Mouse (Mus musculus) lung, postnatal 0 days (tissue): ENCODE data around the gene Smg6. TPM values are rescaled to one million over a fixed set of nuclear protein-coding genes. Genes with fewer than 3 reads are reported as not detected.

ENCODE experiments used
- ATAC-seq: fragments of 200-750 bp; cut with Nextera tagmentation; 2 replicates; pipeline ENCODE4 v1.8.0; 2017; ENCODE audit warnings: moderate library complexity
- DNase-seq: peaks from one replicate; pipeline ENCODE4 v3.0.0-alpha.2; 2016; ENCODE audit warnings: low spot score
- H3K27ac ChIP-seq: fragments of 300-500 bp; sonication (generic); 2 replicates; pipeline ENCODE4 v1.5.1; 2014; ENCODE audit warnings: antibody characterized with exemption, mild to moderate bottlenecking, low read length, mixed read lengths
- H3K27me3 ChIP-seq: fragments of 300-500 bp; sonication (generic); replicated peaks from 2 replicates; pipeline ENCODE4 v1.6.1; 2014; ENCODE audit warnings: low read length, mixed read lengths; ENCODE audit not compliant: insufficient read depth
- H3K36me3 ChIP-seq: fragments of 300-500 bp; sonication (generic); 2 replicates; pipeline ENCODE4 v1.6.1; 2014; ENCODE audit warnings: low read length, mixed read lengths; ENCODE audit not compliant: insufficient read depth
- H3K4me1 ChIP-seq: fragments of 300-500 bp; sonication (generic); 2 replicates; pipeline ENCODE4 v1.6.1; 2014; ENCODE audit warnings: antibody characterized with exemption, low read depth, low read length, mixed read lengths; ENCODE audit not compliant: insufficient read depth
- H3K4me2 ChIP-seq: fragments of 300-500 bp; sonication (generic); replicated peaks from 2 replicates; pipeline ENCODE4 v1.6.1; 2014; ENCODE audit warnings: low read depth, mild to moderate bottlenecking, low read length, moderate library complexity, mixed read lengths
- H3K4me3 ChIP-seq: fragments of 300-500 bp; sonication (generic); 2 replicates; pipeline ENCODE4 v1.5.1; 2014; ENCODE audit warnings: low read depth, low read length
- H3K9ac ChIP-seq: fragments of 300-500 bp; sonication (generic); replicated peaks from 2 replicates; pipeline ENCODE4 v1.6.1; 2014; ENCODE audit warnings: low read depth, mild to moderate bottlenecking
- H3K9me3 ChIP-seq: fragments of 300-500 bp; sonication (generic); 2 replicates; pipeline ENCODE4 v1.6.1; 2016; ENCODE audit warnings: low read length, mixed read lengths
- CTCF ChIP-seq: IDR thresholded peaks from 2 replicates; pipeline ENCODE4 v1.5.1; 2016; ENCODE audit warnings: antibody characterized with exemption, mild to moderate bottlenecking
- EP300 ChIP-seq: IDR thresholded peaks from 2 replicates; pipeline ENCODE4 v1.6.1; 2016; ENCODE audit warnings: antibody characterized with exemption, mild to moderate bottlenecking, control low read depth
- WGBS: fragments of 180-500 bp; shearing (Covaris S2); extraction: QIAGEN DNeasy Blood & Tissue Kit; methylation state at CpG from one replicate; pipeline ENCODE4 v1.1.7; 2014; 5-methylcytosine and 5-hydroxymethylcytosine counted together
- polyA plus RNA-seq: library from polyadenylated mRNA; unstranded; fragments of >200 nt; fragmentation: Nextera tagmentation; extraction: Ambion mirVana; gene quantifications from 2 replicates; pipeline ENCODE4 v1.2.1, GENCODE M21; 2015

Smg6 gene
- polyA plus RNA-seq, 1 experiment from 2014 or later, result 9.9 TPM

DNA sequence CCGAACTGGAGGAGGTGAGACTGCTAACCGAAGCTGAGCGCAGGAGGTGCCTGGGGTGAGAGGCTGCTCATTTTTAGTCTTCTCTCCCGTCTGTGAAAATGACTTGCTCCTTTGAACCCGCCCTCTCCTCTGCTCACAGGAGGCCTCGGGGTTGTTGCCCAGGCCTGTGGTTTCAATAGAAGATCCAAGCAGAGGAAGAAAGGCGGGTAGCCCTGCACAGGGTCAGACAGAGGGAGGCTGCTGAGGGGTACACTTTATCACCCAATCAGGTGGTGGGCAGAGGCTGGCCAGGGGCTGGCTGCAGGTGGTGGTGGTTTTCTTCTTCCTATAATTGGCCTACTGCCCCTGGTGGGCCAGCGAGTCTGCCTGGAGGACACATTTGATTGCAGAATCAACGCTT is 278.8 kb downstream of the Smg6 start:
- DNase-seq (no peak), ATAC-seq (no peak)
- Histone ChIP-seq H3K9ac (no peak overlapping the region), H3K9me3 (no peaks in the 10 kb centered on the region), H3K36me3 (no peaks in the 10 kb centered on the region), H3K4me1 (no peaks in the 10 kb centered on the region), H3K4me3 (no peak overlapping the region), H3K27ac (no peak overlapping the region), H3K27me3 (no peaks in the 10 kb centered on the region), H3K4me2 (no peak overlapping the region)
- WGBS, result 61% methylated on average over 9 of the region's 9 CpGs
- no peak for TF ChIP-seq EP300
- TF ChIP-seq CTCF, result no peak

DNA sequence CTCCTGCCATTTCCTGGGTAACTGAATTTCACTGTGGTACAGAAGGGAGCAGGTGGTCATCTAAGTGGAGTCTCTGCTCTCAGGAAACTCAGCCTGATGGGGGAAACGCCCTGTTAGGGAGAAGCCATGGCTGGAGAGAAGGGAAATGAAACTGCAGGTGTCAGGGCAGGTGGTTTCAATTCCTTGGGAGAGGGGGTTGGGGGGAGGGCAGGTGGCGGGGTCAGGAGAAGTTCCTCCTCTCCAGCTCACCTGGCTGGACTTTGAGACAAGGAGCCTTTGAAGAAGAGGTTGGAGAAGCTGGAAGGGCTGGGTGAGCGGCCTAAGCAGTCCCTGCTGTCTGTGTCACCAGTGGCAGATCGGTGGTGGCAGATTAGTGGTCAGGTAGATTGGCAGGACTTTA is 280.7 kb downstream of the Smg6 start:
- H3K4me3 ChIP-seq, result no peak overlapping the region
- TF ChIP-seq EP300 (no peak), CTCF (no peak)
- DNase-seq (no peak), ATAC-seq (no peak)
- H3K36me3 ChIP-seq, result no peaks in the 10 kb centered on the region
- H3K4me2 ChIP-seq, result no peak overlapping the region
- no peaks in the 10 kb centered on the region for H3K4me1 ChIP-seq
- no peak overlapping the region for H3K9ac ChIP-seq
- H3K9me3 ChIP-seq, result no peaks in the 10 kb centered on the region
- no peak overlapping the region for H3K27ac ChIP-seq
- no peaks in the 10 kb centered on the region for H3K27me3 ChIP-seq
- WGBS, result 73% methylated on average over 3 of the region's 4 CpGs

DNA sequence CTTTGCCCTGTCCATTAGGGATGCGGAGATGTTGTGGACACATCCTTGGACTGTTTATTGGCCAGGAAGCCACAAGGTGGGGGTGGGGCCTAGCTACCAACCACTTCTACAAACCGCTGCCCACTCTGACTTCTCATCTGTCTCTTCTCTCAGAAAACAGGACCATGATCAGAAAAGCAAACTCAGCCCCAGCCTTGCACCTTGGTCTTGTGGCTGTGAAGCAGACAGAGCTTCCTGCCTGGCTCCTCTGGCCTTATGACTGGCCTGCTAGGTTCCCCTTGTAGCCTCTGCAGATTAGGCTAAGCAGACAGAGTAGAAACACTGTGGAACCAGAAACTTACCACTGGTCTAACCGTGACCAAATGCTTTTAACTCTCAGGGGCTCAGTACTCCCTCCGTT is 283.7 kb downstream of the Smg6 start:
- Histone ChIP-seq H3K27ac (no peak overlapping the region), H3K9ac (no peak overlapping the region), H3K27me3 (no peaks in the 10 kb centered on the region), H3K4me2 (no peak overlapping the region), H3K4me1 (peaks cover 7% of the 10 kb centered on the region; the same call in 1 of the 2 replicates), H3K4me3 (no peak overlapping the region), H3K9me3 (no peaks in the 10 kb centered on the region), H3K36me3 (no peaks in the 10 kb centered on the region)
- no peak for TF ChIP-seq CTCF
- TF ChIP-seq EP300, result no peak
- ATAC-seq (no peak), DNase-seq (no peak)
- 71% methylated on average over 4 of the region's 4 CpGs for WGBS

DNA sequence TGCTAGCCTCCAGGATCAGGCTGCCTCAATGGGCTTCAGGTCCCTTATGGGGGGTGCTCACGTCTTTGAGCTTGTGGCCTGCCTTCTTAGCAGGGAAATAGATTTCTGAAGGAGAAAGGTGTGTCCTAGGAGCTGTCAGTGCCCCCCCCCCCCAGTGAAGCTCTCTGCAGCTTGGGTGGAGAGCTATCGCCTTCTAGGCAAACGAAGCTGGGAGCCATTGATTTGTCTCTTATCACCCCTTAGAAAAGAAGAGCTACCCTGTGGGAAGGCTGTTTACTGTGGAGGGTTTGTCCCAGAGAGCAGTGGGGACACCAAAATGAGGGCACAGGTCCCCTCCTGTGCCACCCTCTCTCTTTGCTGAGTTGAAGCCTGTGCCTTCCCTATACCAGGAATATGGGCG is 284.5 kb downstream of the Smg6 start:
- Histone ChIP-seq H3K4me1 (peaks cover 7% of the 10 kb centered on the region; the same call in 1 of the 2 replicates), H3K4me2 (no peak overlapping the region), H3K27me3 (no peaks in the 10 kb centered on the region), H3K36me3 (no peaks in the 10 kb centered on the region), H3K9me3 (no peaks in the 10 kb centered on the region), H3K4me3 (no peak overlapping the region), H3K27ac (no peak overlapping the region), H3K9ac (no peak overlapping the region)
- no peak for TF ChIP-seq EP300
- TF ChIP-seq CTCF, result no peak
- ATAC-seq (no peak), DNase-seq (no peak)
- WGBS, result 75% methylated on average over 4 of the region's 4 CpGs

DNA sequence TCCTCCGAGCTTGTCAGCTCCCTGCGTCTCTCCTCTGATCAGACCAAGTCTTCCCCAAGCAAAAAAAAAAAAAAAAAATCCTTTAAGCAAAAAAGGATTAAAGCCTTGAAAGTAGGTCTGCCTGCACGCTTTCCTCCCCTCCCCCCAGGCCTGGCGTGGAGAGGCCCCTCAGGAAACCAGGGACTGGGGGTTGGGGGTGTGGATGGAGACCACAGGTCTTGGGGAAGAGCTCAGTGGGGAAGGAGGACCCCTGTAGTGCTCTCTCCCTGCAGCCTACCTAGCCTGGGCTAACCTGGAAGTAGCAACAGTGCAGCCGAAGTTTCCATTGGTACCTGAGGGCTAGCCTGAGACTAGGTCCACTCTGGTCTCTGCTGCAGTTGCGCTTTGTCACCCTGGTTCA is 285.1 kb downstream of the Smg6 start:
- peaks cover 7% of the 10 kb centered on the region; the same call in 1 of the 2 replicates for H3K4me1 ChIP-seq
- WGBS, result 75% methylated on average over 6 of the region's 6 CpGs
- no peak for ATAC-seq
- no peak overlapping the region for H3K9ac ChIP-seq
- DNase-seq, result no peak
- no peaks in the 10 kb centered on the region for H3K27me3 ChIP-seq
- no peak overlapping the region for H3K27ac ChIP-seq
- H3K4me3 ChIP-seq, result no peak overlapping the region
- H3K36me3 ChIP-seq, result no peaks in the 10 kb centered on the region
- TF ChIP-seq CTCF (no peak), EP300 (no peak)
- H3K9me3 ChIP-seq, result no peaks in the 10 kb centered on the region
- no peak overlapping the region for H3K4me2 ChIP-seq

DNA sequence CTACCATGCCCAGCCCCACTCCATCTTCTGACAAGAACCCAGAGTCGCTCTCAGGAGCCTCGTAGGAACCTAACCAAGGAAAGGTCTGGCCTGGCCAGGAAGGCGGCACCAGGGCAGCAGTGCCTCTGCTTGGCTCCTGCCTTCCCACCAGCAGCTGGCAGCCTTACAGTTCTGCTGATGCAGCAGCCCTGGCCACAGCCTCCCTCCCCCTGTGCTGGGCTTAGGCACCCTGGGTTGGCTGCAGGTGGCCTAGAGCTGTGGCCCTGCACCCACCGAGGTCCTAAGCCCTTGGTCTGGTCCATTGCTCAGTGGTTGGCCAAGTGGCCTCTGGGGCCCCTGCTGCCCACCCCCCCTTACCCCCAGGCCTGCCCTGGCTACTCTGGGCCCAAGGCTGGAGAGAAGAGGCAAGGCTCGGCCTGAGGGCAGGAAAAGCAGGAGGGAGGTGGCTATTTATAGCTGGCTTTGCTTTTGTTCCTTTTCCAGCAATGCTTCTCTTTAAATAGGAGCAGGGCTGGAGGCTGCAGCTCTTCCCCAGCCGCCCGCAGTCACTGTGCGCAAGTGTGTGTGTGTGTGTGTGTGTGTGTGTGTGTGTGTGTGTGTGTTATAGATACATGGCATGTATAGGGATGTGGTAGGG is 286.5 kb downstream of the Smg6 start:
- Histone ChIP-seq H3K27me3 (no peaks in the 10 kb centered on the region), H3K4me1 (peaks cover 7% of the 10 kb centered on the region; the same call in 1 of the 2 replicates), H3K9me3 (no peaks in the 10 kb centered on the region), H3K4me3 (no peak overlapping the region), H3K4me2 (no peak overlapping the region), H3K9ac (no peak overlapping the region), H3K36me3 (no peaks in the 10 kb centered on the region), H3K27ac (no peak overlapping the region)
- no peak for TF ChIP-seq EP300
- no peak for TF ChIP-seq CTCF
- WGBS, result 59% methylated on average over 8 of the region's 8 CpGs
- ATAC-seq (peak; percentile 18; the same call in 1 of the 2 replicates), DNase-seq (no peak)
